Mouse (Mus musculus) lung, adult 2 months (tissue): ENCODE results near the gene Eps8l2.

ENCODE experiments used
- CTCF ChIP-seq: fragments of 200-500 bp; IDR thresholded peaks from 2 replicates; pipeline ENCODE4 v1.5.1; 2011; ENCODE audit warnings: mild to moderate bottlenecking, low read length, control low read depth; ENCODE audit not compliant: insufficient read depth
- POLR2A ChIP-seq: fragments of 200-500 bp; IDR thresholded peaks from 2 replicates; pipeline ENCODE4 v1.6.1; 2011; ENCODE audit warnings: low read depth, mild to moderate bottlenecking, control low read depth, low read length, borderline replicate concordance; ENCODE audit errors: extremely low read depth

GRCm38 (mm10) chr7:141315974-141316373 is 22.7 kb upstream of the Eps8l2 start:
- TF ChIP-seq CTCF (peak; percentile 64), POLR2A (no peak)
